Mouse (Mus musculus): ENCODE results near the gene Syngr3.

The Syngr3 gene

GRCm38 (mm10) chr17:24689251-24690081 lies at the start of gene Syngr3:
Gene Syngr3 (minus strand): TSS chr17:24689955.
- no peak for DNase-seq (ENCODE audit: low read depth)

GRCm38 (mm10) chr17:24738238-24738637 lies 48.5 kb upstream of the Syngr3 start:
- DNase-seq (ENCODE audit: low read depth), result no peak

- DNase-seq (ENCODE audit: low read depth), result peak; percentile 37
Measured at GRCm38 (mm10) chr17:24737135-24737810, 47.5 kb upstream of the Syngr3 start.

- peak; percentile 96 for DNase-seq (ENCODE audit: low read depth)
Measured at GRCm38 (mm10) chr17:24736330-24737051, 46.7 kb upstream of the Syngr3 start, which contains the start of gene Msrb1. Gene Msrb1 (plus strand): TSS chr17:24736642.

DNA sequence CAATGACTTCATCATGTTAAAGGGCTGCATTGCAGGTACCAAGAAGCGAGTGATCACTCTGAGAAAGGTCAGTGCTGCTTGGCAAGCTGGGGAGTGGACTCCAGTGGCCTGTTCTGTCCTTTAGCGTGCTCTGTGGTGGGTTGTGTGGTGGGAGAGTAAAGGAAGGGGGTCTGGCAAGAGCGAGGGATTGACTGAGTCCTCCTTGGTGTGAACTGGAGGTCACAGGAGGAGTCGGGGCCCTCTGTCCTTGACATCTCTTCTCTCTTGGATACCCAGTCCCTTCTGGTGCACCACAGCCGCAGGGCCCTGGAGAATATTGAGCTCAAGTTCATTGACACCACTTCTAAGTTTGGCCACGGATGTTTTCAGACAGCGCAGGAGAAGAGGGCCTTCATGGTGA lies 45.7 kb upstream of the Syngr3 start:
- DNase-seq (ENCODE audit: low read depth), result no peak

GRCm38 (mm10) chr17:24734513-24734912 lies 44.8 kb upstream of the Syngr3 start:
- DNase-seq (ENCODE audit: low read depth), result no peak

DNA sequence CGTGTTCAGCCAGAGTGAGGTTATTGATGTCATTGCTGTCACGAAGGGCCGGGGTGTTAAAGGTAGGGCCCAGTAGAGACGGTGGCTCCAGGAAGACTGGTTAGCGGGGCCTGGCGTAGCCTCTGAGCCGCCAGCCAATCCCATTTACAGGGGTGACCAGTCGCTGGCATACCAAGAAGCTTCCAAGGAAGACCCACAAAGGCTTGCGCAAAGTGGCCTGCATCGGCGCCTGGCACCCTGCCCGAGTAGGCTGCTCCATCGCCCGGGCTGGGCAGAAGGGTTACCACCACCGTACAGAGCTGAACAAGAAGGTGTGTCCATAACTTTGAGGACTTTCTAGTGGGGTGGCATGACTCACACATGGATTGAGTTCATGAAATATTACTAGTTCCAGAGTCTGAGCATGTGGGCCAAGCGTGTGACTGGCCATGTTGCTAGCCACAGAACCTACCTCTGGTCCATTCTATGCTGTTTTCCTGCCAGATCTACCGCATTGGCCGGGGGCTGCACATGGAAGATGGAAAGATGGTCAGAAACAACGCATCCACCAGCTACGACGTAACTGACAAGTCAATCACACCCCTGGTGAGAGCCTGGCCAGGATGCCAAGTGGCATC lies 43.8 kb upstream of the Syngr3 start:
- no peak for DNase-seq (ENCODE audit: low read depth)

GRCm38 (mm10) chr17:24732233-24732935 lies 42.6 kb upstream of the Syngr3 start:
- DNase-seq (ENCODE audit: low read depth), result no peak

- no peak for DNase-seq (ENCODE audit: low read depth)
Measured at GRCm38 (mm10) chr17:24730787-24731186, 41.0 kb upstream of the Syngr3 start.

GRCm38 (mm10) chr17:24729067-24729466 lies 39.3 kb upstream of the Syngr3 start:
- DNase-seq (ENCODE audit: low read depth), result no peak

GRCm38 (mm10) chr17:24728184-24728583 lies 38.4 kb upstream of the Syngr3 start:
- no peak for DNase-seq (ENCODE audit: low read depth)

- no peak for DNase-seq (ENCODE audit: low read depth)
Measured at GRCm38 (mm10) chr17:24727618-24728017, 37.9 kb upstream of the Syngr3 start, which contains the start of gene Rpl3l. Gene Rpl3l (plus strand): TSS chr17:24727820.

DNA sequence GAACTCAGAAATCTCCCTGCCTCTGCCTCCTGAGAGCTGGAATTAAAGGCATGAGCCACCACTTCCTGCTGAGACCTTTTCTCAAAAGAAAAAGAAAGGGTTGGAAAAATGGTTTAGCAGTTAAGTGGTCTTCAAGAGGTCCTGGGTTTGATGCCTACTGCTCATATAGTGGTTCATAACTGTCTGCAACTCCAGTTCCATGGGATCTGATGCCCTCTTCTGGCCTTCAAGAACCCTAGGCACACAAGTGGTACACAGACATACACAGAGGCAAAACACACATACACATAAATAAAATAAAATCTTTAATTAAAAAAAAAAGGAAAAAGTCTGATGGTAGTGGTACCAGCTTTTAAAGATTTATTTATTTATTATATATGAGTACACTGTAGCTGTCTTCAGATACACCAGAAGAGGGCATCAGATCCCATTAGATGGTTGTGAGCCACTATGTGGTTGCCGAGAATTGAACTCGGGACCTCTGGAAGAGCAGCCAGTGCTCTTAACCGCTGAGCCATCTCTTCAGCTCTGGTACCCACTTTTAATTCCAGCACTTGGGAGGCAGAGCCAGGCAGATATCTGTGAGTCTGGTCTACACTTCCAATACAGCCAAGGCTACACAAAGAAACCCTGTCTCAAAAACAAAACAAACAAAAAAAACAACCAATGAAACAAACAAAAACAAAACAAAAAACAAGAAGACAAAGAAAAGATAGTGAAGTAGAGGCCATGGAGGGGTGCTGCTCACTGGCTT lies 36.1 kb upstream of the Syngr3 start:
- no peak for DNase-seq (ENCODE audit: low read depth)

DNA sequence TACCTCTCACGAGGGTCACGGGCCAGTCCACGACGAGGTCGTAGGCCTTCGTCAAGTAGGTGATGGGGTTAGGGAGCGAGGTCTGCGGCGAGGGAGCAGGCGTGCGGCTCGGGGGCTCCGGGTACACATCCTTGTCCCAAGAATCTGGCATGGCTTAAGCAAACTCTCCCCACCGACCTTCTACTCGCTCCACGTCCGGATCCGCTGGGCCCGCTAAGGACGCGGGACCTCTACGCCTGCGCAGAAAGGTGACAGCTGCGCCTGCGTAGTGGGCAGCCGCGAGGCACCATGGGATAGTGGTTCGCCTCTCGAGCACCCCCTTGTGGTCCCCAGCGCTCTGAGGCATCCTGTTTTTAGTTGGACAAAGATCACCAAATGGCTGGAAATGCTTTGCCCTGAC lies 34.4 kb upstream of the Syngr3 start, which contains the start of gene Ndufb10:
Gene Ndufb10, minus strand, starts transcription at position 295 of the 400 bp plus-strand sequence.
- DNase-seq (ENCODE audit: low read depth), result peak; percentile 98

DNA sequence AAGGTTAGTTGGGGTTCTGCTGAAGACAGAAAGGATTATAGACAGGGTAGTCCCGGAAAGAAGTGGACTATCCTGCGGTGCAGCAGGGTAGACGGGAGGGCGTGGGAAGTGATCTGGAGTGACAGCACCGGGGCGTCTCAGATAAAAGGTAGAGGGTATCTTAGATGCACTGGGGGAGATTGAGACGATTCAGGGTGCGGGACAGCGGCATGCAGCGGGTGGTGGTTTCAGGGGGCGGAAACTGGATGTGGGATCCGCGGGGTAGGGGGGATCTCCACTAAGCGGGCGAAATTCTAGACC lies 34.1 kb upstream of the Syngr3 start:
- no peak for DNase-seq (ENCODE audit: low read depth)

- DNase-seq (ENCODE audit: low read depth), result peak; percentile 33
Measured at GRCm38 (mm10) chr17:24723122-24723880, 33.5 kb upstream of the Syngr3 start.

GRCm38 (mm10) chr17:24722220-24722924 lies 32.6 kb upstream of the Syngr3 start:
- peak; percentile 40 for DNase-seq (ENCODE audit: low read depth)

DNA sequence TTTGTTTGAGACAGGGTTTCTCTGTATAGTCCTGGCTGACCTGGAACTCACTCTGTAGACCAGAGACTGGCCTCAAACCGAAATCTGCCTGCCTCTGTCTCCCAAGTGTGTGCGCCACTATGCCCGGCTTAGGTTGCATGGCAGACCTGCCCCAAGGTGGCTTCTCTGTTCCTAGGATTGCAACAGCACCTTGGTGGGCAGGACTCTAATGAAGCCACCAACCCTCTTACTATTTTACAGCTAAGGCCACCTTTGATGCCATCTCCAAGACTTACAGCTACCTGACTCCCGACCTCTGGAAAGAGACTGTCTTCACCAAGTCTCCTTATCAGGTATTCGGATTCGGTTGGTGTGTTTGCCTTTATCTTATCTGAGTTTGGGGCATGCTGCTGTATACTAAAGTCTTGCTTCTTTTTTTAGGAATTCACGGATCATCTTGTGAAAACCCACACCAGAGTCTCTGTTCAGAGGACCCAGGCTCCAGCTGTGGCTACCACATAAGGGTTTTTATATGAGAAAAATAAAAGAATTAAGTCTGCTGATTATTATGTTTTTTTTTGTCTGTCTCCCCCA lies 31.7 kb upstream of the Syngr3 start:
- peak; percentile 35 for DNase-seq (ENCODE audit: low read depth)

- DNase-seq (ENCODE audit: low read depth), result peak; percentile 53
Measured at GRCm38 (mm10) chr17:24720616-24721015, 30.9 kb upstream of the Syngr3 start.

Data from naive thymus-derived CD4-positive, alpha-beta T cell, adult 2 months (primary cell).